Mouse (Mus musculus): ENCODE measurements at regions not wholly inside any gene's neighbourhood (a gene's known extent, or its start where the extent isn't known, plus 50 kb on each side); places are given as distances from the start of the nearest gene placed in this dataset.

- Histone ChIP-seq H3K36me3 (no peaks in the 10 kb centered on the region), H3K4me1 (no peaks in the 10 kb centered on the region), H3K4me3 (no peak overlapping the region), H3K27me3 (no peaks in the 10 kb centered on the region), H3K9ac (no peak overlapping the region), H3K27ac (no peak overlapping the region), H3K9me3 (replicated peaks) (no peaks in the 10 kb centered on the region; the same call in 1 of the 2 replicates), H3K4me2 (replicated peaks) (no peak overlapping the region)
- 75% methylated on average over 8 of the region's 8 CpGs for WGBS
- no peak for ATAC-seq (ENCODE audit: low FRiP score)
These were observed 76.7 kb upstream of the Gpr12 start for GRCm38 (mm10) chr5:146661751-146662150.

- WGBS, result 89% methylated on average over 2 of the region's 2 CpGs
- no peaks in the 10 kb centered on the region for H3K9me3 ChIP-seq (replicated peaks)
- H3K36me3 ChIP-seq, result no peaks in the 10 kb centered on the region
- H3K4me3 ChIP-seq, result no peak overlapping the region
- H3K9ac ChIP-seq, result no peak overlapping the region
- ATAC-seq (ENCODE audit: low FRiP score), result no peak
- no peak overlapping the region for H3K4me2 ChIP-seq (replicated peaks)
- no peak overlapping the region for H3K27ac ChIP-seq
- H3K4me1 ChIP-seq, result no peaks in the 10 kb centered on the region; the same call in 1 of the 2 replicates
- peaks cover 3% of the 10 kb centered on the region; the same call in 1 of the 2 replicates for H3K27me3 ChIP-seq
These were observed 72.2 kb upstream of the Gpr12 start for GRCm38 (mm10) chr5:146657228-146657627.

GRCm38 (mm10) chr5:146655394-146655793 lies 70.4 kb upstream of the Gpr12 start:
- WGBS, result 81% methylated on average over 7 of the region's 7 CpGs
- H3K4me1 ChIP-seq, result no peaks in the 10 kb centered on the region; the same call in 1 of the 2 replicates
- H3K9ac ChIP-seq, result no peak overlapping the region
- peaks cover 3% of the 10 kb centered on the region; the same call in 1 of the 2 replicates for H3K27me3 ChIP-seq
- no peak overlapping the region for H3K4me3 ChIP-seq
- H3K36me3 ChIP-seq, result no peaks in the 10 kb centered on the region
- ATAC-seq (ENCODE audit: low FRiP score), result no peak
- H3K9me3 ChIP-seq (replicated peaks), result no peaks in the 10 kb centered on the region
- H3K4me2 ChIP-seq (replicated peaks), result no peak overlapping the region
- no peak overlapping the region for H3K27ac ChIP-seq

- no peak overlapping the region for H3K27ac ChIP-seq
- H3K9ac ChIP-seq, result no peak overlapping the region
- H3K36me3 ChIP-seq, result no peaks in the 10 kb centered on the region
- H3K4me2 ChIP-seq (replicated peaks), result no peak overlapping the region
- no peak for ATAC-seq (ENCODE audit: low FRiP score)
- WGBS, result 84% methylated on average over 19 of the region's 19 CpGs
- peaks cover 3% of the 10 kb centered on the region; the same call in 1 of the 2 replicates for H3K27me3 ChIP-seq
- no peaks in the 10 kb centered on the region for H3K9me3 ChIP-seq (replicated peaks)
- H3K4me3 ChIP-seq, result no peak overlapping the region
- no peaks in the 10 kb centered on the region; the same call in 1 of the 2 replicates for H3K4me1 ChIP-seq
These were observed 68.8 kb upstream of the Gpr12 start for GRCm38 (mm10) chr5:146653686-146654450.

GRCm38 (mm10) chr5:146652874-146653273 lies 67.8 kb upstream of the Gpr12 start:
- Histone ChIP-seq H3K4me3 (no peak overlapping the region), H3K27ac (no peak overlapping the region), H3K9me3 (replicated peaks) (no peaks in the 10 kb centered on the region), H3K9ac (no peak overlapping the region), H3K4me1 (peaks cover 3% of the 10 kb centered on the region; the same call in 1 of the 2 replicates), H3K27me3 (peaks cover 3% of the 10 kb centered on the region; the same call in 1 of the 2 replicates), H3K4me2 (replicated peaks) (no peak overlapping the region), H3K36me3 (no peaks in the 10 kb centered on the region)
- ATAC-seq (ENCODE audit: low FRiP score), result 0 out of 2 replicates have a peak, but pooled peaks have one; percentile 53
- WGBS, result 25% methylated on average over 4 of the region's 5 CpGs

GRCm38 (mm10) chr5:146648519-146649060 lies 63.6 kb upstream of the Gpr12 start:
- ATAC-seq (ENCODE audit: low FRiP score), result no peak
- Histone ChIP-seq H3K27ac (no peak overlapping the region; the same call in 1 of the 2 replicates), H3K36me3 (no peaks in the 10 kb centered on the region), H3K27me3 (no peaks in the 10 kb centered on the region), H3K9ac (no peak overlapping the region), H3K4me3 (no peak overlapping the region), H3K4me2 (replicated peaks) (no peak overlapping the region), H3K4me1 (peaks cover 3% of the 10 kb centered on the region; the same call in 1 of the 2 replicates), H3K9me3 (replicated peaks) (no peaks in the 10 kb centered on the region)
- WGBS, result 42% methylated on average over 4 of the region's 4 CpGs

- no peak overlapping the region for H3K27ac ChIP-seq
- H3K9me3 ChIP-seq (replicated peaks), result no peaks in the 10 kb centered on the region
- H3K27me3 ChIP-seq, result no peaks in the 10 kb centered on the region
- no peak overlapping the region for H3K4me3 ChIP-seq
- WGBS, result 31% methylated on average over 11 of the region's 11 CpGs
- no peak for ATAC-seq (ENCODE audit: low FRiP score)
- H3K36me3 ChIP-seq, result no peaks in the 10 kb centered on the region
- 0 out of 2 replicates have a peak, but pooled peaks cover 3% of the 10 kb centered on the region for H3K4me1 ChIP-seq
- no peak overlapping the region for H3K4me2 ChIP-seq (replicated peaks)
- H3K9ac ChIP-seq, result no peak overlapping the region
These were observed 62.8 kb upstream of the Gpr12 start for GRCm38 (mm10) chr5:146647628-146648380.

GRCm38 (mm10) chr5:146644499-146644898 lies 59.5 kb upstream of the Gpr12 start:
- Histone ChIP-seq H3K4me3 (no peak overlapping the region), H3K27me3 (no peaks in the 10 kb centered on the region), H3K4me2 (replicated peaks) (no peak overlapping the region), H3K9ac (no peak overlapping the region), H3K27ac (no peak overlapping the region), H3K36me3 (no peaks in the 10 kb centered on the region), H3K9me3 (replicated peaks) (no peaks in the 10 kb centered on the region), H3K4me1 (0 out of 2 replicates have a peak, but pooled peaks cover 3% of the 10 kb centered on the region)
- ATAC-seq (ENCODE audit: low FRiP score), result no peak
- WGBS, result 7% methylated on average over 4 of the region's 4 CpGs

- no peaks in the 10 kb centered on the region for H3K27me3 ChIP-seq
- no peak overlapping the region for H3K27ac ChIP-seq
- H3K4me1 ChIP-seq, result no peaks in the 10 kb centered on the region
- no peak for ATAC-seq (ENCODE audit: low FRiP score)
- no peak overlapping the region for H3K4me3 ChIP-seq
- H3K9me3 ChIP-seq (replicated peaks), result no peaks in the 10 kb centered on the region
- no peak overlapping the region for H3K4me2 ChIP-seq (replicated peaks)
- no peak overlapping the region for H3K9ac ChIP-seq
- H3K36me3 ChIP-seq, result no peaks in the 10 kb centered on the region
- WGBS, result 82% methylated on average over 6 of the region's 6 CpGs
These were observed 56.9 kb upstream of the Gpr12 start for GRCm38 (mm10) chr5:146641931-146642330.

- ATAC-seq (ENCODE audit: low FRiP score), result no peak
- 81% methylated on average over 6 of the region's 6 CpGs for WGBS
- H3K4me3 ChIP-seq, result no peak overlapping the region
- no peak overlapping the region for H3K9ac ChIP-seq
- H3K4me2 ChIP-seq (replicated peaks), result no peak overlapping the region
- no peaks in the 10 kb centered on the region for H3K27me3 ChIP-seq
- no peaks in the 10 kb centered on the region for H3K9me3 ChIP-seq (replicated peaks)
- H3K36me3 ChIP-seq, result no peaks in the 10 kb centered on the region
- H3K4me1 ChIP-seq, result no peaks in the 10 kb centered on the region
- H3K27ac ChIP-seq, result no peak overlapping the region
These were observed 51.8 kb upstream of the Gpr12 start for GRCm38 (mm10) chr5:146636859-146637258.

Data from hindbrain, embryonic 12.5 days (tissue).